8 mouse cellular contexts compared by ENCODE assay signal in genomic region chr5:33019426-33019821, GRCm38 (mm10). TPM values are rescaled to one million over a fixed set of nuclear protein-coding genes. Genes with fewer than 3 reads are reported as not detected.
DNase-seq lines count a peak whose midpoint lies in the region; ATAC-seq and TF ChIP-seq lines count a peak whose summit lies in the region.

No protein-coding gene starts in this region.

- intact Hi-C loops in heart, adult 2 months (cut with DNase I), result loop anchor here (10.0 kb wide), 2 partner anchors 255 to 305 kb away; partner anchors contain the start of gene Ctbp1

- H3K4me3 ChIP-seq in heart, adult 2 months, result peak overlapping the region; percentile 89
- H3K4me3 ChIP-seq in E14TG2a.4 (replicated peaks; ENCODE audit: low read length), result peak overlapping the region; percentile 95
- H3K4me3 ChIP-seq in forebrain, embryonic 12.5 days (replicated peaks), result peak overlapping the region; percentile 92
- peak overlapping the region; percentile 76 for H3K4me3 ChIP-seq in liver, embryonic 12.5 days

- no peak for TF ChIP-seq EP300 in heart, adult 2 months (IDR thresholded peaks at IDR 0.05; ENCODE audit: insufficient read depth, low read depth, low read length)

- peaks cover 23% of the 10 kb centered on the region for H3K36me3 ChIP-seq in heart, adult 2 months (ENCODE audit: control insufficient read depth, insufficient read depth, low read length)
- H3K36me3 ChIP-seq in E14TG2a.4 (ENCODE audit: insufficient read depth, low read length), result peaks cover 42% of the 10 kb centered on the region
- H3K36me3 ChIP-seq in forebrain, embryonic 12.5 days (replicated peaks), result peaks cover 22% of the 10 kb centered on the region
- H3K36me3 ChIP-seq in liver, embryonic 12.5 days, result peaks cover 38% of the 10 kb centered on the region

- H3K27me3 ChIP-seq in heart, adult 2 months (ENCODE audit: control insufficient read depth, insufficient read depth, low read length), result no peaks in the 10 kb centered on the region
- H3K27me3 ChIP-seq in E14TG2a.4 (ENCODE audit: insufficient read depth, low read length), result no peaks in the 10 kb centered on the region
- H3K27me3 ChIP-seq in forebrain, embryonic 12.5 days, result 0 out of 2 replicates have a peak, but pooled peaks cover 6% of the 10 kb centered on the region
- H3K27me3 ChIP-seq in liver, embryonic 12.5 days (replicated peaks), result no peaks in the 10 kb centered on the region

- H3K4me2 ChIP-seq in forebrain, embryonic 12.5 days, result peak overlapping the region; percentile 68
- peak overlapping the region; percentile 95 for H3K4me2 ChIP-seq in liver, embryonic 12.5 days

- TF ChIP-seq POLR2A in heart, adult 2 months (IDR thresholded peaks at IDR 0.05; ENCODE audit: insufficient read depth, low read depth, low read length), result no peak

- H3K4me1 ChIP-seq in heart, adult 2 months (ENCODE audit: control insufficient read depth, insufficient read depth, low read length), result peaks cover 15% of the 10 kb centered on the region
- H3K4me1 ChIP-seq in E14TG2a.4 (replicated peaks; ENCODE audit: low read depth, low read length), result peaks cover 80% of the 10 kb centered on the region
- H3K4me1 ChIP-seq in forebrain, embryonic 12.5 days, result peaks cover 38% of the 10 kb centered on the region
- peaks cover 74% of the 10 kb centered on the region for H3K4me1 ChIP-seq in liver, embryonic 12.5 days

- no peak for TF ChIP-seq CTCF in heart, adult 2 months (IDR thresholded peaks at IDR 0.05)
- no peak for TF ChIP-seq CTCF in E14TG2a.4 (conservative IDR thresholded peaks at IDR 0.05; ENCODE audit: low read length)

- H3K9ac ChIP-seq in heart, adult 2 months (ENCODE audit: low read depth, low read length), result peak overlapping the region; percentile 93
- peak overlapping the region; percentile 97 for H3K9ac ChIP-seq in forebrain, embryonic 12.5 days
- peak overlapping the region; percentile 98 for H3K9ac ChIP-seq in liver, embryonic 12.5 days

- H3K79me2 ChIP-seq in heart, adult 2 months (replicated peaks; ENCODE audit: control insufficient read depth, insufficient read depth, low read length), result no peaks in the 10 kb centered on the region; the same call in 1 of the 2 replicates

- no peak for ATAC-seq in forebrain, embryonic 12.5 days (ENCODE audit: low FRiP score)
- ATAC-seq in liver, embryonic 12.5 days, result no peak
- ATAC-seq in megakaryocyte progenitor cell, adult 5-6 weeks (replicated peaks; ENCODE audit: poor library complexity), result no peak

- no peak for DNase-seq in heart, adult 2 months
- DNase-seq in heart, adult 11 months, result no peak
- no peak for DNase-seq in cerebellum, postnatal 14 days
- DNase-seq in right cerebral cortex, postnatal 10 days (ENCODE audit: low spot score in 2 of 2), result no peak

- WGBS in heart, adult 2 months, result under 1% methylated on average over 12 of the region's 12 CpGs
- WGBS in forebrain, embryonic 12.5 days, result under 1% methylated on average over 12 of the region's 12 CpGs
- WGBS in liver, embryonic 12.5 days (ENCODE audit: insufficient replicate concordance), result under 1% methylated on average over 12 of the region's 12 CpGs

- no peaks in the 10 kb centered on the region for H3K9me3 ChIP-seq in E14TG2a.4 (ENCODE audit: low read length)
- no peaks in the 10 kb centered on the region for H3K9me3 ChIP-seq in forebrain, embryonic 12.5 days
- no peaks in the 10 kb centered on the region for H3K9me3 ChIP-seq in liver, embryonic 12.5 days (replicated peaks)

- H3K27ac ChIP-seq in heart, adult 2 months, result peak overlapping the region; percentile 100
- H3K27ac ChIP-seq in forebrain, embryonic 12.5 days, result peak overlapping the region; percentile 100
- peak overlapping the region; percentile 100 for H3K27ac ChIP-seq in liver, embryonic 12.5 days

RNA-seq across cellular contexts. Expression of gene Ywhah, which starts 0.8 kb away (rescaled TPM):
- 100 to 1,000 TPM in 1 of 2 experiments, 10 to 100 TPM in 1; 75.4 to 106 TPM for total RNA-seq in heart, adult 2 months (2021)
- polyA plus RNA-seq in heart, adult 2 months (2012; rRNA removed), result 82.2 and 114 TPM in 2 replicates
- polyA plus RNA-seq in forebrain, embryonic 12.5 days (2016; fragmentation: Nextera tagmentation; extraction: Ambion mirVana), result 453 and 463 TPM in 2 replicates
- polyA plus RNA-seq in liver, embryonic 12.5 days (2016; fragmentation: Nextera tagmentation; extraction: Ambion mirVana), result 282 and 294 TPM in 2 replicates
- 340 and 391 TPM in 2 replicates for total RNA-seq in megakaryocyte progenitor cell, adult 5-6 weeks (2015)
- total RNA-seq in megakaryocyte progenitor cell, adult 5-6 weeks (2017), result 138 and 149 TPM in 2 replicates
